ENCODE assay signal across 4 mouse cellular contexts in genomic region chr9:88770239-88770638, GRCm38 (mm10). TPM values are rescaled to one million over a fixed set of nuclear protein-coding genes. Genes with fewer than 3 reads are reported as not detected.
"Had no signal": no experiment of that assay in that cellular context is flagged by ENCODE, and none has a peak within 500 bp of the region (broad histone marks: within the 10 kb centered on the region; RNA-seq: fewer than 3 reads in every experiment).

No protein-coding gene starts in this region.

RNA-seq across cellular contexts. Expression of gene Bcl2a1d, which starts 38.5 kb away (rescaled TPM):
- total RNA-seq: heart, postnatal 4 days; hindbrain, postnatal 0 days; layer of hippocampus, adult 18-20 months; layer of hippocampus, postnatal 36 days had no signal
